Comparison of ENCODE assay signal across 8 mouse cellular contexts in genomic region chr10:80584045-80584488, GRCm38 (mm10). TPM values are rescaled to one million over a fixed set of nuclear protein-coding genes. Genes with fewer than 3 reads are reported as not detected.
DNase-seq lines count a peak whose midpoint lies in the region; ATAC-seq and TF ChIP-seq lines count a peak whose summit lies in the region.
"Had no signal": no experiment of that assay in that cellular context is flagged by ENCODE, and none has a peak within 500 bp of the region (broad histone marks: within the 10 kb centered on the region; RNA-seq: fewer than 3 reads in every experiment).

No protein-coding gene starts in this region.

- no peak overlapping the region for H3K4me2 ChIP-seq in embryonic facial prominence, embryonic 15.5 days (replicated peaks)
- H3K4me2 ChIP-seq in liver, embryonic 12.5 days, result no peak overlapping the region; the same call in 1 of the 2 replicates

- H3K4me1 ChIP-seq in embryonic facial prominence, embryonic 15.5 days, result peaks cover 39% of the 10 kb centered on the region
- H3K4me1 ChIP-seq in liver, embryonic 12.5 days, result peaks cover 63% of the 10 kb centered on the region

- 62% methylated on average over 12 of the region's 12 CpGs for WGBS in embryonic facial prominence, embryonic 15.5 days
- 66% methylated on average over 12 of the region's 12 CpGs for WGBS in liver, embryonic 12.5 days (ENCODE audit: insufficient replicate concordance)

- no peaks in the 10 kb centered on the region for H3K27me3 ChIP-seq in embryonic facial prominence, embryonic 15.5 days
- H3K27me3 ChIP-seq in liver, embryonic 12.5 days (replicated peaks), result no peaks in the 10 kb centered on the region

- H3K9ac ChIP-seq in embryonic facial prominence, embryonic 15.5 days, result no peak overlapping the region
- no peak overlapping the region for H3K9ac ChIP-seq in liver, embryonic 12.5 days

- H3K36me3 ChIP-seq in embryonic facial prominence, embryonic 15.5 days, result peaks cover 33% of the 10 kb centered on the region
- peaks cover 60% of the 10 kb centered on the region for H3K36me3 ChIP-seq in liver, embryonic 12.5 days

- no peak for TF ChIP-seq CTCF in layer of hippocampus, adult 2 months (conservative IDR thresholded peaks at IDR 0.05)

- no peak for DNase-seq in layer of hippocampus, adult 2 months (ENCODE audit: low spot score in 2 of 2)
- no peak for DNase-seq in layer of hippocampus, adult 8-10 months (ENCODE audit: low spot score in 2 of 2)
- DNase-seq in R1 (ENCODE audit: low read depth, low spot score), result peak; percentile 86
- no peak for DNase-seq in retina, postnatal 1 day
- no peak for DNase-seq in lung, adult 18-20 months

- no peak overlapping the region for H3K4me3 ChIP-seq in layer of hippocampus, adult 2 months
- H3K4me3 ChIP-seq in embryonic facial prominence, embryonic 15.5 days (replicated peaks), result no peak overlapping the region
- H3K4me3 ChIP-seq in liver, embryonic 12.5 days, result no peak overlapping the region

- H3K9me3 ChIP-seq in embryonic facial prominence, embryonic 15.5 days (replicated peaks), result no peaks in the 10 kb centered on the region
- no peaks in the 10 kb centered on the region for H3K9me3 ChIP-seq in liver, embryonic 12.5 days (replicated peaks)

- no peak for ATAC-seq in embryonic facial prominence, embryonic 15.5 days (ENCODE audit: insufficient number of reproducible peaks, low FRiP score, low TSS enrichment, low read depth)
- peak; percentile 11; the same call in 1 of the 2 replicates for ATAC-seq in liver, embryonic 12.5 days

- peak overlapping the region; percentile 81 for H3K27ac ChIP-seq in layer of hippocampus, adult 2 months
- H3K27ac ChIP-seq in embryonic facial prominence, embryonic 15.5 days (replicated peaks), result 0 out of 2 replicates have a peak overlapping the region, but pooled peaks have one; percentile 29
- H3K27ac ChIP-seq in liver, embryonic 12.5 days, result peak overlapping the region; percentile 36; the same call in 1 of the 2 replicates

RNA-seq across cellular contexts. Expression of gene Abhd17a, which starts 6.1 kb away (rescaled TPM):
- total RNA-seq in layer of hippocampus, adult 2 months (2021), result 100 to 1,000 TPM; 158 to 166 TPM
- total RNA-seq in layer of hippocampus, adult 8-10 months (2022), result 100 to 1,000 TPM; 144 to 155 (median 147) TPM
- 112 and 115 TPM in 2 replicates for polyA plus RNA-seq in embryonic facial prominence, embryonic 15.5 days (2015; fragmentation: Nextera tagmentation; extraction: Ambion mirVana)
- 86.4 and 88.9 TPM in 2 replicates for polyA plus RNA-seq in liver, embryonic 12.5 days (2016; fragmentation: Nextera tagmentation; extraction: Ambion mirVana)

RNA-seq across cellular contexts. Expression of gene Klf16, which starts 6.9 kb away (rescaled TPM):
- 10 to 100 TPM; 50.8 to 56.8 TPM for total RNA-seq in layer of hippocampus, adult 2 months (2021)
- 10 to 100 TPM; 47.5 to 51.9 (median 49.3) TPM for total RNA-seq in layer of hippocampus, adult 8-10 months (2022)
- 9.4 and 11.3 TPM in 2 replicates for polyA plus RNA-seq in embryonic facial prominence, embryonic 15.5 days (2015; fragmentation: Nextera tagmentation; extraction: Ambion mirVana)
- polyA plus RNA-seq in liver, embryonic 12.5 days (2016; fragmentation: Nextera tagmentation; extraction: Ambion mirVana), result 24.0 and 24.7 TPM in 2 replicates

RNA-seq across cellular contexts. Expression of gene Scamp4, which starts 18.6 kb away (rescaled TPM):
- 10 to 100 TPM; 42.9 to 43.1 TPM for total RNA-seq in layer of hippocampus, adult 2 months (2021)
- total RNA-seq in layer of hippocampus, adult 8-10 months (2022), result 10 to 100 TPM; 39.3 to 58.6 (median 42.8) TPM
- polyA plus RNA-seq in embryonic facial prominence, embryonic 15.5 days (2015; fragmentation: Nextera tagmentation; extraction: Ambion mirVana), result 99.1 and 108 TPM in 2 replicates
- polyA plus RNA-seq in liver, embryonic 12.5 days (2016; fragmentation: Nextera tagmentation; extraction: Ambion mirVana), result 63.3 and 65.2 TPM in 2 replicates

RNA-seq across cellular contexts. Expression of gene Adat3, which starts 18.6 kb away (rescaled TPM):
- total RNA-seq in layer of hippocampus, adult 2 months (2021), result 1 to 10 TPM; 1.3 to 3.5 TPM
- 1 to 10 TPM; 2.0 to 5.0 (median 3.0) TPM for total RNA-seq in layer of hippocampus, adult 8-10 months (2022)
- polyA plus RNA-seq in embryonic facial prominence, embryonic 15.5 days (2015; fragmentation: Nextera tagmentation; extraction: Ambion mirVana), result 7.0 and 7.5 TPM in 2 replicates
- 7.0 and 7.4 TPM in 2 replicates for polyA plus RNA-seq in liver, embryonic 12.5 days (2016; fragmentation: Nextera tagmentation; extraction: Ambion mirVana)
- total RNA-seq: hematopoietic stem cell, adult 5-6 weeks had no signal

RNA-seq across cellular contexts. Expression of gene Gm49322, which starts 21.8 kb away (rescaled TPM):
- total RNA-seq in layer of hippocampus, adult 2 months (2021), result 1 to 10 TPM; 3.0 to 4.5 TPM
- 1 to 10 TPM; 3.0 to 5.4 (median 3.7) TPM for total RNA-seq in layer of hippocampus, adult 8-10 months (2022)
- 4.8 TPM in 2 replicates for polyA plus RNA-seq in embryonic facial prominence, embryonic 15.5 days (2015; fragmentation: Nextera tagmentation; extraction: Ambion mirVana)
- 2.6 and 3.0 TPM in 2 replicates for polyA plus RNA-seq in liver, embryonic 12.5 days (2016; fragmentation: Nextera tagmentation; extraction: Ambion mirVana)

Comparison
In these comparisons a context has a peak if more than half of its experiments do, and no peak if none do; other contexts are left out.
1. H3K27ac ChIP-seq: peak in every context shown above with its lines; median percentile 81 in layer of hippocampus, adult 2 months; 36 in liver, embryonic 12.5 days; 29 in embryonic facial prominence, embryonic 15.5 days.